Mouse (Mus musculus) spleen, adult 2 months (tissue): ENCODE results near the gene Bbx. TPM values are rescaled to one million over a fixed set of nuclear protein-coding genes. Genes with fewer than 3 reads are reported as not detected.

Experiments used
- DNase-seq, 2 experiments: peaks; one replicate each; pipeline versions ENCODE4 v3.0.0 to v3.0.0-alpha.2; 2012 to 2021; ENCODE audit warnings: low spot score in 2 of 2, low read depth in 1 of 2
- H3K27ac ChIP-seq: fragments of 200-500 bp; 2 replicates; pipeline ENCODE4 v1.5.1; 2012; ENCODE audit warnings: low read length, inconsistent platforms; ENCODE audit not compliant: insufficient read depth
- H3K27me3 ChIP-seq: fragments of 200-500 bp; 2 replicates; pipeline ENCODE4 v1.6.1; 2012; ENCODE audit warnings: mild to moderate bottlenecking, moderate library complexity, low read length, inconsistent platforms; ENCODE audit not compliant: control insufficient read depth, insufficient read depth
- H3K36me3 ChIP-seq: fragments of 200-500 bp; 2 replicates; pipeline ENCODE4 v1.6.1; 2012; ENCODE audit warnings: mild to moderate bottlenecking, low read length, inconsistent platforms; ENCODE audit not compliant: control insufficient read depth, insufficient read depth
- H3K4me1 ChIP-seq: fragments of 200-500 bp; 2 replicates; pipeline ENCODE4 v1.6.1; 2011; ENCODE audit warnings: inconsistent platforms; ENCODE audit not compliant: control insufficient read depth, insufficient read depth, insufficient read length
- H3K4me3 ChIP-seq: fragments of 200-500 bp; 2 replicates; pipeline ENCODE4 v1.5.1; 2011; ENCODE audit warnings: mild to moderate bottlenecking, inconsistent platforms; ENCODE audit not compliant: insufficient read depth, insufficient read length; ENCODE audit errors: extremely low read depth
- CTCF ChIP-seq: fragments of 200-500 bp; IDR thresholded peaks from 2 replicates; pipeline ENCODE4 v1.5.1; 2011; ENCODE audit warnings: mild to moderate bottlenecking, inconsistent platforms; ENCODE audit not compliant: insufficient read depth, insufficient read length, insufficient replicate concordance; ENCODE audit errors: extremely low read depth
- POLR2A ChIP-seq: fragments of 200-500 bp; IDR thresholded peaks from 2 replicates; pipeline ENCODE4 v1.6.1; 2011; ENCODE audit warnings: low read depth, low read length, inconsistent platforms
- WGBS: fragments of 180-500 bp; shearing (Covaris S2); methylation state at CpG from one replicate; pipeline ENCODE4 v1.1.7; 2018; 5-methylcytosine and 5-hydroxymethylcytosine counted together
- polyA plus RNA-seq: library from polyadenylated mRNA; depleted of rRNA; stranded (reverse); fragments of >200 nt; gene quantifications from 2 replicates; pipeline ENCODE4 v1.2.3, GENCODE M21; 2012

Bbx gene
- polyA plus RNA-seq, 1 experiment = 3.8 TPM

- H3K4me3 ChIP-seq = no peak overlapping the region
- no peaks in the 10 kb centered on the region for H3K4me1 ChIP-seq
- no peak for TF ChIP-seq POLR2A
- H3K27ac ChIP-seq = no peak overlapping the region
- DNase-seq = no peak
- peaks cover 4% of the 10 kb centered on the region; the same call in 1 of the 2 replicates for H3K36me3 ChIP-seq
- WGBS = 77% methylated on average over 3 of the region's 3 CpGs
- no peaks in the 10 kb centered on the region for H3K27me3 ChIP-seq
Measured at GRCm38 (mm10) chr16:50249036-50249435, 183.2 kb downstream of the Bbx start.

DNA sequence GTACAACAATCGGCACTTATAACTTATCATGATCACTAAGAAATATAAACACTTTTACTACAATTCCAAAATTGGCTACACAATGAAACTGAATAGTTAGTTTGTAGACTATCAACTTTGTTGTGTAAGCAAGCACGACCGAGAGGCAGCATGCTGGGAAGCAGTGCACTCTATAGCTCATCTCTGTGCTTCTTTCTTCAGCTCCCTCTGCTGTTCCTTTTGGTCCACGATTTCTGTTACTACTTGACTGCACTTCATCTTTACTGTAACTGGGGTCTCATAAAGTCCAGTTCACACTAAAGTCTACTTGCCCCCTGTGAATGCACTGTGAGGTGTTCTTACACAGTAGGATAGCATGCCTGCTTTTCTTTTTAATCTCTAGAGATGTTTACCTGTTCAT lies 189.7 kb downstream of the Bbx start:
- TF ChIP-seq POLR2A = no peak
- TF ChIP-seq CTCF = no peak
- 77% methylated on average over 4 of the region's 4 CpGs for WGBS
- DNase-seq = no peak

GRCm38 (mm10) chr16:50241604-50242003 lies 190.6 kb downstream of the Bbx start:
- TF ChIP-seq POLR2A = no peak
- TF ChIP-seq CTCF = no peak
- no peak overlapping the region for H3K4me3 ChIP-seq
- H3K36me3 ChIP-seq = peaks cover 4% of the 10 kb centered on the region; the same call in 1 of the 2 replicates
- no peaks in the 10 kb centered on the region for H3K4me1 ChIP-seq
- no peaks in the 10 kb centered on the region for H3K27me3 ChIP-seq
- DNase-seq = no peak
- no peak overlapping the region for H3K27ac ChIP-seq
- 94% methylated on average over 3 of the region's 3 CpGs for WGBS

More for the DNA sequence above, 189.7 kb downstream of the Bbx start:
- Histone ChIP-seq H3K4me1 (no peaks in the 10 kb centered on the region), H3K4me3 (no peak overlapping the region), H3K27me3 (no peaks in the 10 kb centered on the region), H3K27ac (no peak overlapping the region), H3K36me3 (peaks cover 4% of the 10 kb centered on the region; the same call in 1 of the 2 replicates)

DNA sequence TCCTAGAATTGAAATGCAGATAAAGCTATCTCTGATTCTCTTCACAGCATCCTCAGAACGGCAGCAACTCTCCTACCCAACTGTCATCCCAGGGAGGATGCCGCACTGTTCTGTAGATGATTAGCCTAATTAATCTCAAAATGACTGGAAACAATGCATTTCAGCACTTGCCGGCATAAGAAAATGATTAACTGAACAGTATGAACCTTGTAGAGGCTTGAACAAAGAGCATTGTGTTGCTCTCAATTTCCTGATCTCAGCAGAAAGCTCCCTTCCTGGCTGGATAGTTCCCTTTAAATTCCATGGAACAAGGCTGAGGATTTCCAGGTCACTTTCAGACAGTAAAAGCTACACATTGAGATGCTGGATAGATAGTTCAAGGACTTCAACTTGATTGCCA lies 197.0 kb downstream of the Bbx start:
- no peak overlapping the region for H3K4me3 ChIP-seq
- TF ChIP-seq CTCF = no peak
- TF ChIP-seq POLR2A = no peak
- DNase-seq = no peak
- peaks cover 3% of the 10 kb centered on the region; the same call in 1 of the 2 replicates for H3K36me3 ChIP-seq
- no peaks in the 10 kb centered on the region for H3K4me1 ChIP-seq
- H3K27ac ChIP-seq = no peak overlapping the region
- WGBS = 95% methylated on average over 3 of the region's 3 CpGs
- no peaks in the 10 kb centered on the region for H3K27me3 ChIP-seq

- no peaks in the 10 kb centered on the region for H3K4me1 ChIP-seq
- no peak overlapping the region for H3K27ac ChIP-seq
- 0 out of 2 replicates have a peak, but pooled peaks cover 1% of the 10 kb centered on the region for H3K36me3 ChIP-seq
- DNase-seq = no peak
- 89% methylated on average over 2 of the region's 2 CpGs for WGBS
- no peak overlapping the region for H3K4me3 ChIP-seq
- no peak for TF ChIP-seq CTCF
- TF ChIP-seq POLR2A = no peak
- no peaks in the 10 kb centered on the region for H3K27me3 ChIP-seq
Measured at GRCm38 (mm10) chr16:50230624-50231023, 201.6 kb downstream of the Bbx start.

DNA sequence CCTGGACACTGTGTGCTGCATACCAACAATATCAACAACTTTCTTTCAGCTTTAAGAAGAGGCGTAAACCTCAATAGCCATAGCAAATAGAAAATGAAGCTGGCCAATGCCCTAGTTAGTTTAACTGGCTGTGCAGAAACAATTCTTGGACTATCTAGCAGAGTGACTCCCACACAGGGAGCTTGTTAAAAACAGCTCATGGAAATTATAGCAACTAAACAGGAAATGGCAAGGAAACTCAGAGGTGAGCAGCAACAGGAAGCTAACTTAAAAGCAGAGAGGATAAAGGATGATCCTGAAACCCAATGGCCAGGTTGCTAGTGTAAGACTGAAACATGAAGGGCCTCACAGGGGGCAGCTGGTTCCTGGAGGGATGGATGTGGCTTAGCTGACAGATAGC lies 203.4 kb downstream of the Bbx start:
- Histone ChIP-seq H3K4me3 (no peak overlapping the region), H3K4me1 (no peaks in the 10 kb centered on the region; the same call in 1 of the 2 replicates), H3K36me3 (peaks cover 8% of the 10 kb centered on the region), H3K27me3 (no peaks in the 10 kb centered on the region), H3K27ac (no peak overlapping the region)
- 90% methylated on average over 1 of the region's 1 CpGs for WGBS
- no peak for TF ChIP-seq CTCF
- TF ChIP-seq POLR2A = no peak
- no peak for DNase-seq

- H3K27me3 ChIP-seq = no peaks in the 10 kb centered on the region
- TF ChIP-seq POLR2A (no peak), CTCF (no peak)
- no peaks in the 10 kb centered on the region; the same call in 1 of the 2 replicates for H3K4me1 ChIP-seq
- H3K4me3 ChIP-seq = no peak overlapping the region
- 85% methylated on average over 1 of the region's 1 CpGs for WGBS
- peaks cover 11% of the 10 kb centered on the region for H3K36me3 ChIP-seq
- no peak for DNase-seq
- H3K27ac ChIP-seq = no peak overlapping the region
Measured at GRCm38 (mm10) chr16:50226274-50226673, 205.9 kb downstream of the Bbx start.
